Mouse (Mus musculus) hindbrain, embryonic 15.5 days (tissue): ENCODE results near the gene Agxt. TPM values are rescaled to one million over a fixed set of nuclear protein-coding genes. Genes with fewer than 3 reads are reported as not detected.

ENCODE experiments used
- ATAC-seq: fragments of 200-750 bp; cut with Nextera tagmentation; 2 replicates; pipeline ENCODE4 v1.8.0; 2017; ENCODE audit warnings: low read depth, moderate number of reproducible peaks, moderate TSS enrichment; ENCODE audit not compliant: low FRiP score
- H3K27ac ChIP-seq: fragments of 300-500 bp; sonication (generic); replicated peaks from 2 replicates; pipeline ENCODE4 v1.5.1; 2015; ENCODE audit warnings: mild to moderate bottlenecking, inconsistent platforms
- H3K27me3 ChIP-seq: fragments of 300-500 bp; sonication (generic); 2 replicates; pipeline ENCODE4 v1.6.1; 2015; ENCODE audit warnings: control low read depth, inconsistent platforms
- H3K36me3 ChIP-seq: fragments of 300-500 bp; sonication (generic); 2 replicates; pipeline ENCODE4 v1.6.1; 2015; ENCODE audit warnings: control low read depth, inconsistent platforms
- H3K4me1 ChIP-seq: fragments of 300-500 bp; sonication (generic); replicated peaks from 2 replicates; pipeline ENCODE4 v1.6.1; 2015; ENCODE audit warnings: control low read depth, inconsistent platforms
- H3K4me2 ChIP-seq: fragments of 300-500 bp; sonication (generic); 2 replicates; pipeline ENCODE4 v1.6.1; 2015; ENCODE audit warnings: moderate library complexity, mild to moderate bottlenecking, inconsistent platforms
- H3K4me3 ChIP-seq: fragments of 300-500 bp; sonication (generic); 2 replicates; pipeline ENCODE4 v1.5.1; 2015; ENCODE audit warnings: mild to moderate bottlenecking, inconsistent platforms
- H3K9ac ChIP-seq: fragments of 300-500 bp; sonication (generic); 2 replicates; pipeline ENCODE4 v1.6.1; 2015; ENCODE audit warnings: inconsistent platforms
- H3K9me3 ChIP-seq: fragments of 300-500 bp; sonication (generic); 2 replicates; pipeline ENCODE4 v1.6.1; 2016; ENCODE audit warnings: control low read depth, inconsistent platforms
- WGBS: fragments of 180-500 bp; shearing (Covaris S2); methylation state at CpG from one replicate; pipeline ENCODE4 v1.1.7; 2015; 5-methylcytosine and 5-hydroxymethylcytosine counted together
- polyA plus RNA-seq: library from polyadenylated mRNA; unstranded; fragments of >200 nt; fragmentation: Nextera tagmentation; extraction: Ambion mirVana; gene quantifications from 2 replicates; pipeline ENCODE4 v1.2.1, GENCODE M21; 2015

Agxt gene
- polyA plus RNA-seq, 1 experiment from 2014 or later = not detected

GRCm38 (mm10) chr1:93124066-93124465 lies 11.0 kb upstream of the Agxt start:
- Histone ChIP-seq H3K4me1 (no peaks in the 10 kb centered on the region), H3K4me2 (no peak overlapping the region), H3K9ac (no peak overlapping the region), H3K4me3 (no peak overlapping the region), H3K27ac (no peak overlapping the region), H3K27me3 (no peaks in the 10 kb centered on the region), H3K9me3 (no peaks in the 10 kb centered on the region), H3K36me3 (no peaks in the 10 kb centered on the region)
- 79% methylated on average over 8 of the region's 8 CpGs for WGBS
- ATAC-seq = no peak

- no peaks in the 10 kb centered on the region for H3K9me3 ChIP-seq
- no peak for ATAC-seq
- no peaks in the 10 kb centered on the region for H3K4me1 ChIP-seq
- 65% methylated on average over 5 of the region's 5 CpGs for WGBS
- H3K9ac ChIP-seq = no peak overlapping the region
- no peak overlapping the region for H3K4me2 ChIP-seq
- H3K36me3 ChIP-seq = no peaks in the 10 kb centered on the region
- H3K4me3 ChIP-seq = no peak overlapping the region
- no peaks in the 10 kb centered on the region for H3K27me3 ChIP-seq
- no peak overlapping the region for H3K27ac ChIP-seq
These were observed 9.8 kb upstream of the Agxt start for GRCm38 (mm10) chr1:93125256-93125655.

- Histone ChIP-seq H3K4me1 (no peaks in the 10 kb centered on the region), H3K9me3 (no peaks in the 10 kb centered on the region), H3K9ac (no peak overlapping the region), H3K36me3 (no peaks in the 10 kb centered on the region), H3K4me3 (no peak overlapping the region), H3K4me2 (no peak overlapping the region), H3K27me3 (no peaks in the 10 kb centered on the region), H3K27ac (no peak overlapping the region)
- no peak for ATAC-seq
- 79% methylated on average over 8 of the region's 8 CpGs for WGBS
These were observed 6.8 kb upstream of the Agxt start for GRCm38 (mm10) chr1:93128209-93128608.

- H3K9ac ChIP-seq = no peak overlapping the region
- no peaks in the 10 kb centered on the region for H3K9me3 ChIP-seq
- no peak overlapping the region for H3K4me3 ChIP-seq
- 33% methylated on average over 6 of the region's 6 CpGs for WGBS
- H3K27ac ChIP-seq = no peak overlapping the region
- ATAC-seq = no peak
- no peaks in the 10 kb centered on the region for H3K27me3 ChIP-seq
- no peaks in the 10 kb centered on the region for H3K36me3 ChIP-seq
- H3K4me2 ChIP-seq = no peak overlapping the region
- H3K4me1 ChIP-seq = no peaks in the 10 kb centered on the region
These were observed 6.2 kb upstream of the Agxt start for GRCm38 (mm10) chr1:93128710-93129349.

GRCm38 (mm10) chr1:93130242-93130983 lies 4.6 kb upstream of the Agxt start:
- no peak for ATAC-seq
- 82% methylated on average over 10 of the region's 10 CpGs for whole genome bisulfite sequencing
- Histone ChIP-seq H3K4me1 (no peaks in the 10 kb centered on the region), H3K36me3 (no peaks in the 10 kb centered on the region), H3K4me3 (no peak overlapping the region), H3K9ac (no peak overlapping the region), H3K9me3 (no peaks in the 10 kb centered on the region), H3K27ac (no peak overlapping the region), H3K4me2 (no peak overlapping the region), H3K27me3 (no peaks in the 10 kb centered on the region)

- no peaks in the 10 kb centered on the region for H3K36me3 ChIP-seq
- no peak overlapping the region for H3K4me3 ChIP-seq
- H3K27me3 ChIP-seq = no peaks in the 10 kb centered on the region
- no peaks in the 10 kb centered on the region for H3K4me1 ChIP-seq
- ATAC-seq = no peak
- no peak overlapping the region for H3K27ac ChIP-seq
- H3K9me3 ChIP-seq = no peaks in the 10 kb centered on the region
- 72% methylated on average over 8 of the region's 8 CpGs for whole genome bisulfite sequencing
- H3K9ac ChIP-seq = no peak overlapping the region
- no peak overlapping the region for H3K4me2 ChIP-seq
These were observed 2.4 kb upstream of the Agxt start for GRCm38 (mm10) chr1:93132676-93133075.

- Histone ChIP-seq H3K27me3 (no peaks in the 10 kb centered on the region), H3K9me3 (no peaks in the 10 kb centered on the region), H3K27ac (no peak overlapping the region), H3K36me3 (no peaks in the 10 kb centered on the region), H3K4me3 (no peak overlapping the region), H3K4me1 (no peaks in the 10 kb centered on the region), H3K9ac (no peak overlapping the region), H3K4me2 (no peak overlapping the region)
- no peak; the same call in 1 of the 2 replicates for ATAC-seq
- 78% methylated on average over 6 of the region's 6 CpGs for WGBS
These were observed 3.5 kb downstream of the Agxt start for GRCm38 (mm10) chr1:93138534-93138933.

- no peak overlapping the region for H3K4me3 ChIP-seq
- H3K36me3 ChIP-seq = no peaks in the 10 kb centered on the region
- no peaks in the 10 kb centered on the region for H3K27me3 ChIP-seq
- no peak overlapping the region for H3K9ac ChIP-seq
- no peaks in the 10 kb centered on the region for H3K4me1 ChIP-seq
- no peak for ATAC-seq
- H3K9me3 ChIP-seq = no peaks in the 10 kb centered on the region
- 90% methylated on average over 7 of the region's 7 CpGs for WGBS
- H3K4me2 ChIP-seq = no peak overlapping the region
- no peak overlapping the region for H3K27ac ChIP-seq
These were observed 4.7 kb downstream of the Agxt start for GRCm38 (mm10) chr1:93139713-93140112.

- no peaks in the 10 kb centered on the region for H3K36me3 ChIP-seq
- H3K4me2 ChIP-seq = no peak overlapping the region
- H3K27me3 ChIP-seq = no peaks in the 10 kb centered on the region
- H3K4me3 ChIP-seq = no peak overlapping the region
- 93% methylated on average over 1 of the region's 1 CpGs for WGBS
- ATAC-seq = no peak
- H3K27ac ChIP-seq = no peak overlapping the region
- no peaks in the 10 kb centered on the region for H3K4me1 ChIP-seq
- no peaks in the 10 kb centered on the region for H3K9me3 ChIP-seq
- H3K9ac ChIP-seq = no peak overlapping the region
These were observed 7.8 kb downstream of the Agxt start for GRCm38 (mm10) chr1:93142871-93143270.

GRCm38 (mm10) chr1:93144176-93144575 lies 9.1 kb downstream of the Agxt start:
- H3K9me3 ChIP-seq = no peaks in the 10 kb centered on the region
- H3K4me1 ChIP-seq = no peaks in the 10 kb centered on the region
- no peak overlapping the region for H3K4me2 ChIP-seq
- no peak overlapping the region for H3K4me3 ChIP-seq
- ATAC-seq = no peak
- WGBS = 61% methylated on average over 9 of the region's 9 CpGs
- H3K27ac ChIP-seq = no peak overlapping the region
- no peak overlapping the region for H3K9ac ChIP-seq
- H3K27me3 ChIP-seq = no peaks in the 10 kb centered on the region
- H3K36me3 ChIP-seq = no peaks in the 10 kb centered on the region

- Histone ChIP-seq H3K4me2 (no peak overlapping the region), H3K36me3 (no peaks in the 10 kb centered on the region), H3K27ac (no peak overlapping the region), H3K4me1 (no peaks in the 10 kb centered on the region), H3K4me3 (no peak overlapping the region), H3K9ac (no peak overlapping the region), H3K9me3 (no peaks in the 10 kb centered on the region), H3K27me3 (no peaks in the 10 kb centered on the region)
- ATAC-seq = no peak
- WGBS = 68% methylated on average over 2 of the region's 2 CpGs
These were observed 16.0 kb downstream of the Agxt start for GRCm38 (mm10) chr1:93150907-93151661.

- no peaks in the 10 kb centered on the region for H3K27me3 ChIP-seq
- WGBS = 91% methylated on average over 4 of the region's 4 CpGs
- H3K27ac ChIP-seq = no peak overlapping the region
- no peak overlapping the region for H3K4me3 ChIP-seq
- no peaks in the 10 kb centered on the region for H3K9me3 ChIP-seq
- no peak overlapping the region for H3K9ac ChIP-seq
- no peak overlapping the region for H3K4me2 ChIP-seq
- no peaks in the 10 kb centered on the region for H3K4me1 ChIP-seq
- no peaks in the 10 kb centered on the region for H3K36me3 ChIP-seq
- ATAC-seq = no peak
These were observed 22.5 kb downstream of the Agxt start for GRCm38 (mm10) chr1:93157566-93157965.
